Mouse (Mus musculus): ENCODE data around the gene Cldn22. TPM values are rescaled to one million over a fixed set of nuclear protein-coding genes. Genes with fewer than 3 reads are reported as not detected.

Cldn22 gene
- 1.6 and 2.7 TPM in 2 replicates for polyA plus RNA-seq (2012; rRNA removed)

- no peak for DNase-seq
- no peaks in the 10 kb centered on the region for H3K4me1 ChIP-seq (ENCODE audit: control insufficient read depth, insufficient read depth, low read length)
Observed at GRCm38 (mm10) chr8:47824182-47824581, at the start of gene Cldn22. Cldn22 (plus strand) TSS chr8:47824482.

GRCm38 (mm10) chr8:47777415-47777814, 46.9 kb upstream of the Cldn22 start:
- no peak for DNase-seq
- TF ChIP-seq CTCF (IDR thresholded peaks at IDR 0.05; ENCODE audit: insufficient read depth, low read length): no peak
- TF ChIP-seq POLR2A (IDR thresholded peaks at IDR 0.05; ENCODE audit: borderline replicate concordance, extremely low read depth, low read depth, low read length): no peak
- WGBS: 87% methylated on average over 7 of the region's 7 CpGs
- H3K4me3 ChIP-seq (replicated peaks; ENCODE audit: extremely low read depth, low read depth, low read length): no peak overlapping the region
- no peaks in the 10 kb centered on the region for H3K4me1 ChIP-seq (ENCODE audit: control insufficient read depth, insufficient read depth, low read length)

More at GRCm38 (mm10) chr8:47824182-47824581, at the start of gene Cldn22:
- WGBS: 69% methylated on average over 13 of the region's 13 CpGs
- TF ChIP-seq CTCF (IDR thresholded peaks at IDR 0.05; ENCODE audit: insufficient read depth, low read length): no peak
- H3K4me3 ChIP-seq (replicated peaks; ENCODE audit: extremely low read depth, low read depth, low read length): no peak within 1 kb of the TSS

- no peaks in the 10 kb centered on the region for H3K4me1 ChIP-seq (ENCODE audit: control insufficient read depth, insufficient read depth, low read length)
- DNase-seq: no peak
- no peak for TF ChIP-seq CTCF (IDR thresholded peaks at IDR 0.05; ENCODE audit: insufficient read depth, low read length)
- no peak for TF ChIP-seq POLR2A (IDR thresholded peaks at IDR 0.05; ENCODE audit: borderline replicate concordance, extremely low read depth, low read depth, low read length)
- WGBS: 70% methylated on average over 6 of the region's 6 CpGs
- no peak overlapping the region for H3K4me3 ChIP-seq (replicated peaks; ENCODE audit: extremely low read depth, low read depth, low read length)
Observed at GRCm38 (mm10) chr8:47779589-47779988, 44.7 kb upstream of the Cldn22 start.

GRCm38 (mm10) chr8:47781881-47782280, 42.4 kb upstream of the Cldn22 start:
- no peak overlapping the region for H3K4me3 ChIP-seq (replicated peaks; ENCODE audit: extremely low read depth, low read depth, low read length)
- no peak for DNase-seq
- no peaks in the 10 kb centered on the region for H3K4me1 ChIP-seq (ENCODE audit: control insufficient read depth, insufficient read depth, low read length)
- 90% methylated on average over 4 of the region's 4 CpGs for WGBS
- TF ChIP-seq POLR2A (IDR thresholded peaks at IDR 0.05; ENCODE audit: borderline replicate concordance, extremely low read depth, low read depth, low read length) (no peak), CTCF (IDR thresholded peaks at IDR 0.05; ENCODE audit: insufficient read depth, low read length) (no peak)

GRCm38 (mm10) chr8:47783544-47783943, 40.7 kb upstream of the Cldn22 start:
- TF ChIP-seq POLR2A (IDR thresholded peaks at IDR 0.05; ENCODE audit: borderline replicate concordance, extremely low read depth, low read depth, low read length): no peak
- TF ChIP-seq CTCF (IDR thresholded peaks at IDR 0.05; ENCODE audit: insufficient read depth, low read length): no peak
- Histone ChIP-seq H3K4me1 (ENCODE audit: control insufficient read depth, insufficient read depth, low read length) (no peaks in the 10 kb centered on the region), H3K4me3 (replicated peaks; ENCODE audit: extremely low read depth, low read depth, low read length) (no peak overlapping the region)
- 90% methylated on average over 2 of the region's 2 CpGs for WGBS
- no peak for DNase-seq

- Histone ChIP-seq H3K4me3 (replicated peaks; ENCODE audit: extremely low read depth, low read depth, low read length) (no peak overlapping the region), H3K4me1 (ENCODE audit: control insufficient read depth, insufficient read depth, low read length) (no peaks in the 10 kb centered on the region)
- no peak for DNase-seq
- WGBS: 76% methylated on average over 6 of the region's 6 CpGs
- TF ChIP-seq CTCF (IDR thresholded peaks at IDR 0.05; ENCODE audit: insufficient read depth, low read length) (no peak), POLR2A (IDR thresholded peaks at IDR 0.05; ENCODE audit: borderline replicate concordance, extremely low read depth, low read depth, low read length) (no peak)
Observed at GRCm38 (mm10) chr8:47783944-47784343, 40.3 kb upstream of the Cldn22 start.

- no peak for TF ChIP-seq CTCF (IDR thresholded peaks at IDR 0.05; ENCODE audit: insufficient read depth, low read length)
- no peak for TF ChIP-seq POLR2A (IDR thresholded peaks at IDR 0.05; ENCODE audit: borderline replicate concordance, extremely low read depth, low read depth, low read length)
- Histone ChIP-seq H3K4me3 (replicated peaks; ENCODE audit: extremely low read depth, low read depth, low read length) (no peak overlapping the region), H3K4me1 (ENCODE audit: control insufficient read depth, insufficient read depth, low read length) (no peaks in the 10 kb centered on the region)
- 77% methylated on average over 7 of the region's 7 CpGs for WGBS
- DNase-seq: no peak
Observed at GRCm38 (mm10) chr8:47784436-47784835, 39.8 kb upstream of the Cldn22 start.

GRCm38 (mm10) chr8:47786323-47786722, 38.0 kb upstream of the Cldn22 start:
- WGBS: 93% methylated on average over 15 of the region's 15 CpGs
- Histone ChIP-seq H3K4me3 (replicated peaks; ENCODE audit: extremely low read depth, low read depth, low read length) (no peak overlapping the region), H3K4me1 (ENCODE audit: control insufficient read depth, insufficient read depth, low read length) (no peaks in the 10 kb centered on the region)
- no peak for TF ChIP-seq CTCF (IDR thresholded peaks at IDR 0.05; ENCODE audit: insufficient read depth, low read length)
- TF ChIP-seq POLR2A (IDR thresholded peaks at IDR 0.05; ENCODE audit: borderline replicate concordance, extremely low read depth, low read depth, low read length): no peak
- no peak for DNase-seq

- H3K4me3 ChIP-seq (replicated peaks; ENCODE audit: extremely low read depth, low read depth, low read length): no peak overlapping the region
- TF ChIP-seq POLR2A (IDR thresholded peaks at IDR 0.05; ENCODE audit: borderline replicate concordance, extremely low read depth, low read depth, low read length): no peak
- no peak for TF ChIP-seq CTCF (IDR thresholded peaks at IDR 0.05; ENCODE audit: insufficient read depth, low read length)
- no peaks in the 10 kb centered on the region for H3K4me1 ChIP-seq (ENCODE audit: control insufficient read depth, insufficient read depth, low read length)
- DNase-seq: no peak
- WGBS: 39% methylated on average over 10 of the region's 10 CpGs
Observed at GRCm38 (mm10) chr8:47787705-47788104, 36.6 kb upstream of the Cldn22 start.

- no peak for TF ChIP-seq POLR2A (IDR thresholded peaks at IDR 0.05; ENCODE audit: borderline replicate concordance, extremely low read depth, low read depth, low read length)
- TF ChIP-seq CTCF (IDR thresholded peaks at IDR 0.05; ENCODE audit: insufficient read depth, low read length): no peak
- 74% methylated on average over 9 of the region's 9 CpGs for WGBS
- Histone ChIP-seq H3K4me3 (replicated peaks; ENCODE audit: extremely low read depth, low read depth, low read length) (no peak overlapping the region), H3K4me1 (ENCODE audit: control insufficient read depth, insufficient read depth, low read length) (no peaks in the 10 kb centered on the region)
- DNase-seq: no peak
Observed at GRCm38 (mm10) chr8:47791986-47792385, 32.3 kb upstream of the Cldn22 start.
